Mouse (Mus musculus) monocyte, adult 2 months (primary cell): Measurements from ENCODE around the gene Serpinb3b.
"Not testable (repeated sequence)": the region's sequence is repeated elsewhere in the genome, so short reads cannot be mapped to it uniquely, and the experiment has no call there.

Source experiments
- DNase-seq, 2 experiments: peaks; one replicate each; pipeline ENCODE4 v3.0.0; 2022; ENCODE audit warnings: low spot score in 2 of 2, low read depth in 1 of 2

The Serpinb3b gene

GRCm38 (mm10) chr1:107278261-107278660 lies at the start of gene Serpinb3b, which contains the start of gene Serpinb3c:
Gene Serpinb3b, minus strand, starts transcription at chr1:107278361.
Gene Serpinb3c, minus strand, starts transcription at chr1:107278371.
- not testable (repeated sequence) for DNase-seq

- not testable (repeated sequence) for DNase-seq
Observed at GRCm38 (mm10) chr1:107243170-107243569, 35.0 kb downstream of the Serpinb3b start.

DNA sequence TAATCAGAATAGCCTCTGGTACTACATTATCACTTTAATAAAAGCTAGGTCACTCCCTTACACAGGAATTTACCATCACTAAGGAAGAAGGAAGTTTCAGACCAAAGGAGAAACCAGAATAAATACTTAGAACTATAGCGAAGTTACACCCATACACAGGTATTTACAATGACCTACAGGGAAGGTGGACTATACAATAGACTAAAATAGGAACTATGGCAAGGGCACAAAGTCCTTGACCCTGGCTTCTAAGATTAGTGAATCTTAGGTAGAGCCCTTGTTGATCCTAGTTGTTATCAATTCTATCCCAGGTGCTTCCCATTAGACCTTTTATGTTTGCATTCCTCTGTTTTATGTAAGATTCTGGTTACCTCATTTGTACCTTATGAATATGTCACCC lies 60.9 kb downstream of the Serpinb3b start:
- not testable (repeated sequence) for DNase-seq

GRCm38 (mm10) chr1:107127453-107127852 lies 150.7 kb downstream of the Serpinb3b start:
- DNase-seq = not testable (repeated sequence)
